Mouse (Mus musculus) erythroblast, embryonic 14.5 days (primary cell): ENCODE data around the gene Mfap4. TPM values are rescaled to one million over a fixed set of nuclear protein-coding genes. Genes with fewer than 3 reads are reported as not detected.

Experiments used
- H3K27me3 ChIP-seq: 2 replicates; pipeline ENCODE4 v1.6.1; 2012; ENCODE audit warnings: inconsistent platforms; ENCODE audit not compliant: control insufficient read depth
- H3K36me3 ChIP-seq: 2 replicates; pipeline ENCODE4 v1.6.1; 2012; ENCODE audit warnings: mild to moderate bottlenecking, inconsistent platforms; ENCODE audit not compliant: control insufficient read depth
- H3K4me1 ChIP-seq: 2 replicates; pipeline ENCODE4 v1.6.1; 2012; ENCODE audit warnings: inconsistent platforms; ENCODE audit not compliant: control insufficient read depth
- H3K4me3 ChIP-seq: replicated peaks from 2 replicates; pipeline ENCODE3; 2012; ENCODE audit warnings: moderate library complexity, mild to moderate bottlenecking, inconsistent platforms
- H3K9me3 ChIP-seq: 2 replicates; pipeline ENCODE4 v1.6.1; 2012; ENCODE audit warnings: low read length, inconsistent platforms, mixed read lengths; ENCODE audit not compliant: control insufficient read depth
- GATA1 ChIP-seq: IDR thresholded peaks from 2 replicates; pipeline ENCODE4 v1.6.1; 2012; ENCODE audit warnings: low read length, inconsistent platforms, mixed read lengths
- TAL1 ChIP-seq: IDR thresholded peaks from 3 replicates; pipeline ENCODE4 v1.6.1; 2012; ENCODE audit warnings: low read length, inconsistent platforms, mixed read lengths
- polyA plus RNA-seq: library from polyadenylated mRNA; stranded (reverse); fragments of >175 nt; gene quantifications from 2 replicates; pipeline ENCODE4 v1.2.3, GENCODE M21; 2012

Mfap4 gene
- polyA plus RNA-seq = not detected in 2 replicates

DNA sequence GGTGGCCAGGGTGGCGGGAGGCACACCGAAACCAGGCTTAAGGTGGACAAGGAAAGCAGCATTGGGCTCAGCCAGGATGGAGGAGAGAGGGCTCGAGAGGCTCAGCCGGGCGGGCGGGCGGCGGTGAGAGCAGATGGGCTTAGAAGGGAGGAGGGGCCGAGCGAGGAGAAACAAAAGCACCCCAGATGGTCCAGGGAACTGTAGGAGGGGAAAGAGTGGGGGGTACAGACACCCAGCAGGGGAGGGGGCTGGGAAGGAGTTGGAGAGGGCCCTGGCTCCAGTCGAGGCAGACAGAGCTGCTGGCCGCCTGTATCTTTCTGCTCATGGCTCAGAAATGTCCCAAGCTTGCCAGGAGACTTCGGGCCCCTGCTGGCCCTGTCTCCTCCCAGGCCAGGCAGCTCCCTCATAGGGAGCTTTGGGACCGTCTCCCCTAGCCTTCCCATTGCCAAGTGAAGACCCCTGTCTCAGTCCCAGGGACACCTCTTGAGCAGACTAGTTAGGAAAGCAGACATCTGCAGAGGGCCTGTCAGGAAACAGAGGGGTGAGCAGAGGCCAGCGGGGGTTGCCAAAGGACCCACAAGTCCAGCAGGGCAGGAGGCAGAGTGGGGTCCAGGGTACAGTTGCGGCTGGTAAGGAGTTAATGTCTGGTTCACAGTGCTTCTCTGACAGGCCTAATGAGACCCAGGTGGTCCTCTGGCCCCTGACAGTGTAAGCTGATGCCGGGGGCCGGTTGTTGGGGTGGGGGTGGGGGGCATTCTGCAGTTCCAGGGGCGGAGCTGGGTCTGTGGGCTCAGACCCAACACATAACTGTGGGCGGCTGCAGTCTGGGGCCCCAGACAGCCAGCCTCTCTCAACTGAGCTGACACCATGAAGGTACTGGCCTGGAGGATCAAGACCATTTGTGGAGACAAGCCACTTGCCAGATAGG lies at the start of gene Mfap4:
Mfap4 (plus strand) TSS at position 819 of the 928 bp plus-strand sequence.
- Histone ChIP-seq H3K4me3 (no peak within 1 kb of the TSS), H3K36me3 (peaks cover 19% of the 10 kb centered on the region), H3K9me3 (no peaks in the 10 kb centered on the region), H3K27me3 (no peaks in the 10 kb centered on the region), H3K4me1 (no peaks in the 10 kb centered on the region)
- TF ChIP-seq TAL1 (no peak), GATA1 (no peak)

DNA sequence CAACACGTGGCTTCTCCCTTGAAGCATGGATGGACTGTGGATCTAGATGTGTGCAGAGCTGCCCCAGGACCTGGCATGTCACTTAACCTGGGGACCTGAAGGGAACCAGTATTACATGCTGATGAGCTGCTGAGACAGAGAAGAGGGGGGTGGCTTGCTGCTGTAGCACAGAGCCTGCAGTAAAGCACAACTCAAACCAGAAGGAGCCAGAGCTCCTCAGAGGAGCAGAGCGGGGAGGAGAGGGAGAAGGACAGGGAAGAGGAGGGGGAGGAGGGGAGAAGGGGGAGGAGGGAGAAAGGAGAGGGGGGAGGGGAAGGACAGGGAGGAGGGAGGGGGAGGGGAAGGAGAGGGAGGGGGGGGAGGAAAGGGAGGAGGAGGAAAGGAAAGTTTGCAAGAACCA lies 48.9 kb upstream of the Mfap4 start:
- H3K4me3 ChIP-seq = no peak overlapping the region
- H3K9me3 ChIP-seq = no peaks in the 10 kb centered on the region
- no peak for TF ChIP-seq GATA1
- TF ChIP-seq TAL1 = no peak
- no peaks in the 10 kb centered on the region for H3K4me1 ChIP-seq
- peaks cover 4% of the 10 kb centered on the region; the same call in 1 of the 2 replicates for H3K27me3 ChIP-seq
- H3K36me3 ChIP-seq = no peaks in the 10 kb centered on the region

DNA sequence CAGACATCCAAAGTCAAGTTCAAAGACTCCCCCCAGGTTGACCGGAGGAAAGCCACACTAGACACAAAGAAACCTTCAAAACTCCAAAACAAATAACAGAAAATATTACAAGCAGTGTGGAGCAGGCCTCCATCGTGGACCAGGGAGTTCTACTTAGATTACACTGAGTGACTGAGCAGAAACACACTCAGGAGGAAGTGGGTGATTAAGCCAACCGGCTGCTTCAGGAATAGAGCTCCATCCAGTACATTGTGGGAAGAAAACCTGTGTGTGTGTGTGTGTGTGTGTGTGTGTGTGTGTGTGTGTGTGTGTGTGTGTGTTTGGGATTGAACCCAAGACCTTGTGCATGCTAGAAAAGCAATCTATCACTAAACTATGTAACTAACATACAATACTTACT lies 46.1 kb upstream of the Mfap4 start:
- Histone ChIP-seq H3K9me3 (no peaks in the 10 kb centered on the region), H3K27me3 (peaks cover 4% of the 10 kb centered on the region; the same call in 1 of the 2 replicates), H3K36me3 (no peaks in the 10 kb centered on the region), H3K4me3 (no peak overlapping the region), H3K4me1 (no peaks in the 10 kb centered on the region)
- TF ChIP-seq TAL1 (no peak), GATA1 (no peak)

- Histone ChIP-seq H3K36me3 (no peaks in the 10 kb centered on the region), H3K9me3 (no peaks in the 10 kb centered on the region), H3K4me3 (no peak overlapping the region), H3K27me3 (peaks cover 4% of the 10 kb centered on the region; the same call in 1 of the 2 replicates), H3K4me1 (no peaks in the 10 kb centered on the region)
- TF ChIP-seq TAL1 = no peak
- TF ChIP-seq GATA1 = no peak
These were observed 44.8 kb upstream of the Mfap4 start for GRCm38 (mm10) chr11:61440416-61440815.

DNA sequence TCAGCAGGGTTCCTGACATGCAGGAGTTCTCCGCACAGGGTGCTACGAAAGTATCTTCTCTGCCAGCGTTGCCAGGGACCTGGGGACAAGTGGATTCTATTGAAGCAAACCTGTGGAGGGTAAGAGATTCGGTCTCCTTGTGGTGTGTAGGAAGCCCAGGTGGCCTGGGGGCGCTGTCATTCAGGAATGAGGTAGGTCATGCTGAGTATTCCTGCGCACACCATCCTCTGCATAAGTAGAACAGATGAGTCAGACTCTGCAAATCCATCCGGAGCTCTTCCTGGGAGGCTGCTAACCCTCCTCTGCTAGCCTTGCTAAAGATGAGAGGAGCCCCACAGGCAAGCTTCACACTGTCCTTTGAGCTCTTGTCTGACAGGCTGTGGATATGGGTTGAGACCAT lies 43.6 kb upstream of the Mfap4 start:
- TF ChIP-seq GATA1 (no peak), TAL1 (no peak)
- Histone ChIP-seq H3K9me3 (no peaks in the 10 kb centered on the region), H3K4me3 (no peak overlapping the region), H3K27me3 (peaks cover 4% of the 10 kb centered on the region; the same call in 1 of the 2 replicates), H3K36me3 (no peaks in the 10 kb centered on the region), H3K4me1 (no peaks in the 10 kb centered on the region)

DNA sequence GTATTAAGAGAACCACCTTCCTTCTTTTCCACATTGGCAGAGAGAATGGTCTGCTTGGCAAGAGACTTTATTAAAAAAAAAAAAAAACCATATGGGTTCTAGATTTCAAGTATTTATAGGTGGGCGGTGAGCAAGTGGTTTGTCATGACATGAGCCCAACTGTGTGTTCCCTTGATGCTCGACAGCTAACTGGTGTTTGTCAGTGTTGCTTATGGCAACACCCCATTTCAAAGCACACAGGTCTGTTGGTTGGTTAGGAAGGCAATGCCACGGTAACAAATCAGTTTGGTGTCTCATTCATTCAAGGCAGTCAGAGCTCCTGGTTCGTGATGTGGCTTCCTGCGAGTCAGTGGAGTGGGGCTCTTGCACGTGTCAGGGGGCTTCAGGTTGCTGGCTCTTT lies 41.4 kb upstream of the Mfap4 start:
- TF ChIP-seq TAL1 (no peak), GATA1 (no peak)
- H3K27me3 ChIP-seq = no peaks in the 10 kb centered on the region

GRCm38 (mm10) chr11:61447296-61447695 lies 37.9 kb upstream of the Mfap4 start:
- no peaks in the 10 kb centered on the region for H3K4me1 ChIP-seq
- no peaks in the 10 kb centered on the region for H3K36me3 ChIP-seq
- no peak overlapping the region for H3K4me3 ChIP-seq
- TF ChIP-seq GATA1 = no peak
- TF ChIP-seq TAL1 = no peak
- H3K27me3 ChIP-seq = no peaks in the 10 kb centered on the region
- H3K9me3 ChIP-seq = no peaks in the 10 kb centered on the region

More for the DNA sequence above, 41.4 kb upstream of the Mfap4 start:
- no peak overlapping the region for H3K4me3 ChIP-seq
- H3K4me1 ChIP-seq = no peaks in the 10 kb centered on the region
- H3K36me3 ChIP-seq = no peaks in the 10 kb centered on the region
- no peaks in the 10 kb centered on the region for H3K9me3 ChIP-seq

GRCm38 (mm10) chr11:61448041-61448440 lies 37.2 kb upstream of the Mfap4 start:
- Histone ChIP-seq H3K4me3 (no peak overlapping the region), H3K27me3 (no peaks in the 10 kb centered on the region; the same call in 1 of the 2 replicates), H3K36me3 (no peaks in the 10 kb centered on the region), H3K9me3 (no peaks in the 10 kb centered on the region), H3K4me1 (no peaks in the 10 kb centered on the region)
- TF ChIP-seq GATA1 (no peak), TAL1 (no peak)

DNA sequence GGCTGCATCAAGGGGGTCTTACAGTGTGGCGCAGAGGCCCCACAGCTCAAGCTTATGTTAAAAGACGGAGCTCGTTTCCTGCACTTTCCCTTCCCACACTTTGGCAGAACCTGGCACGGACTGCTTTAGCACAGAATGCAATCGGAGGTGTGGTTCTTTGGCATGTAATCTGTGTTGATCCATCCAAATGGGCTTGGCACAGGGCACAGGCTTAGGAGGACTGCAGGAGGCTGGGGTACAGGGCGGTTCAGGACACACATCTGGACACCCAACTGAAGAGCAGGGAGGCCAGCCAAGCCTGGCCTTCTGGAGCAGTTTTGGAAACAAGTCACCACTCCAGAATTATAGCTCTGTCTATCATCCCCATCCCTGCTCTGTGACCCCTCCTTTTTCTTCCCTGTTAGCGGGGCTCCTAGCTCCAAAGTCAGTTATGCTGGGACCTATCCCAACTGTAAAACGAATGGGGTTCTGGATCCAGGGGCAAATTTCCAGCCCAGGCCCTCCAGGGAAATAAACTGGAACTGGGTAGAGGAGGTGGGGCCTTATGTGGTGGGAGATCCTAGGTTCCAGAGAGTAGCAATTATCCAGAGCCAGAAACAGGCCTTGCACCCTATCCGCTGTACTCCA lies 36.5 kb upstream of the Mfap4 start:
- Histone ChIP-seq H3K36me3 (no peaks in the 10 kb centered on the region), H3K4me3 (no peak overlapping the region), H3K27me3 (peaks cover 4% of the 10 kb centered on the region), H3K4me1 (no peaks in the 10 kb centered on the region), H3K9me3 (no peaks in the 10 kb centered on the region)
- TF ChIP-seq TAL1 (no peak), GATA1 (no peak)
